Mouse (Mus musculus): ENCODE data around the gene Vcpkmt.

Vcpkmt gene

GRCm38 (mm10) chr12:69538362-69538950 is 44.4 kb downstream of the Vcpkmt start:
- no peak for DNase-seq (ENCODE audit: low read depth, low spot score)

GRCm38 (mm10) chr12:69537675-69538361 is 45.0 kb downstream of the Vcpkmt start:
- no peak for DNase-seq (ENCODE audit: low read depth, low spot score)

DNA sequence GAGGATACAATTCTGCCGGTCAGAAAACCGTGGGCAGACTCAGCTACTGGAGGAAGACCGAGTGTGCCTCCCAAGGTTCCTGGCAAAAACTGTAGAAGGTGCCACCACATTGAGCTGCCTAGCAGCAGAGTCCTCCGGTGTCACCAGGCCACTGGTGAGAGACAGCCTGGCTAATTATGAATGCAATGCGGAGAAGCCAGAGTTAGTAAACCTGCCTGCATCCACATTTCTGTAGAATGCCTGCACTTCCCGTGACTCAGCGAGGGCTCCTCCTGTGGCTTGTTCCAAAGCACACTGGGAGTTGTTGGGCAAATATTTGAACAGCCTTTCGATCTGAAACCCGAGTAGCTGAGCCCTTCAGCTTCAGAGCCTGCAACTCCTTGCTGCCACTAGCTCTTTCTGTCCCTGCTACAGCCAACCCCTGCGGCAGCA is 45.6 kb downstream of the Vcpkmt start:
- DNase-seq (ENCODE audit: low read depth, low spot score), result no peak

- DNase-seq (ENCODE audit: low read depth, low spot score), result no peak
Observed at GRCm38 (mm10) chr12:69536616-69537242, 46.1 kb downstream of the Vcpkmt start.

DNA sequence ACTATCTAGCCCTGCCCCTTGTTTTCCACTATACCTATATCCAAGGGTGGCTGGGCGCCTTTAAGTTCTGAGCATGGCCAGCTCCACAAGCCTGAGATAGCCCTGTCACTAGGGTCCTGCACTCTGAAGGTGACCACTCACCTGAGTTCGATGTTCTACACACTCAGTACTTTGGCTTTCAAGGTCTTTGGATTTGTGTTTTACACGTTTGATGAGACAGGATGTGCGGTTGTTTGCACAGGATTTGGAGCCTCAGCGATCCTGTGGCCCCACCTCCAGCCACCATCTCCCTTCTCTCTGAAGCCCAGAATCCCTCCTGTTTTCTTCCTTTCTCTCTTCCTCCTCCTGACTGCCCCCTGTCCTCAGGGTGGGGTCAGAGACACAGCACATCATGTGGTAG is 49.6 kb downstream of the Vcpkmt start:
- no peak for DNase-seq (ENCODE audit: low read depth, low spot score)

GRCm38 (mm10) chr12:69532530-69532929 is 50.3 kb downstream of the Vcpkmt start:
- DNase-seq (ENCODE audit: low read depth, low spot score), result no peak

GRCm38 (mm10) chr12:69532091-69532490 is 50.7 kb downstream of the Vcpkmt start:
- no peak for DNase-seq (ENCODE audit: low read depth, low spot score)

- no peak for DNase-seq (ENCODE audit: low read depth, low spot score)
Observed at GRCm38 (mm10) chr12:69529694-69530403, 53.0 kb downstream of the Vcpkmt start.

GRCm38 (mm10) chr12:69528275-69529032 is 54.4 kb downstream of the Vcpkmt start:
- no peak for DNase-seq (ENCODE audit: low read depth, low spot score)
